Mouse (Mus musculus): ENCODE measurements around the gene Gm6121. TPM values are rescaled to one million over a fixed set of nuclear protein-coding genes. Genes with fewer than 3 reads are reported as not detected.

The Gm6121 gene
- polyA plus RNA-seq (2014; fragmentation: Illumina TruSeq; extraction: RNeasy Lipid Tissue Mini Kit (QIAGEN cat#74804)) = not detected

DNA sequence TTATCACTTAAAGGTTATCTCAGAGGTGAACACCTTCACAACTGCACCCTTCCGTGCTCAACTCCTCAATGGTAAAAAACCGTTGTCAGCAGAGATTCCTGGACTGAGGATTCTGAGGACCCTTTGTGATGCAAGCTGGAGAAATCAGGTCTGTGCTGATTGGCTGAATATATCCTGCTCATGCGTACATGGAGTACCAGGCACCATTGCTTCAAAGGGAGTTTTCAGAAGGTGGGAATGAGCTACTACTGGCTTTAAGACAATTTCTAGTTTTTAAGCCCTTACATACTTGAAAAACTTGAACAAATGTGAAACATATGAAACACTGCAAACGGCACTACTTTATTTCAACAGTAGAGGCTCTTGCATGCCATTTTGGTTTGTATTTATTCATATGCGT is at the start of gene Gm6121:
Gm6121 (minus strand) TSS at position 101 of the 400 bp plus-strand sequence.

Other genes with a start within 250 kb of the Gm6121 start
- gene Gm14525, start 233.1 kb downstream of the Gm6121 start, polyA plus RNA-seq (2014; fragmentation: Illumina TruSeq; extraction: RNeasy Lipid Tissue Mini Kit (QIAGEN cat#74804)) = not detected